Mouse (Mus musculus) adrenal gland, postnatal 14 days (tissue): ENCODE measurements around the gene Crocc. TPM values are rescaled to one million over a fixed set of nuclear protein-coding genes. Genes with fewer than 3 reads are reported as not detected.

Experiments
- DNase-seq: peaks from one replicate; pipeline ENCODE4 v3.0.0; 2021; ENCODE audit warnings: mixed read lengths
- long read RNA-seq, 2 experiments: library from polyadenylated mRNA; stranded (forward); transcript quantifications; one replicate each; pipeline ENCODE4 v2.0.0; 2021
- total RNA-seq: library from RNA; stranded (reverse); gene quantifications from 2 replicates; pipeline ENCODE4 v1.2.3, GENCODE M21; 2021

Gene Crocc
- total RNA-seq = 7.1 and 9.8 TPM in 2 replicates
- long read RNA-seq, experiment 1, partial matches to known transcripts = 4 of 8 reads
- long read RNA-seq, experiment 1, other reads (novel, unspliced or antisense) = 4 of 8 reads
- long read RNA-seq, experiment 2, partial matches to known transcripts = 5 of 6 reads
- long read RNA-seq, experiment 2, other reads (novel, unspliced or antisense) = 1 of 6 reads

- DNase-seq = peak; percentile 100
These were observed at the start of gene Crocc for GRCm38 (mm10) chr4:141060426-141061301. Gene Crocc, minus strand, starts transcription at chr4:141060550.

DNA sequence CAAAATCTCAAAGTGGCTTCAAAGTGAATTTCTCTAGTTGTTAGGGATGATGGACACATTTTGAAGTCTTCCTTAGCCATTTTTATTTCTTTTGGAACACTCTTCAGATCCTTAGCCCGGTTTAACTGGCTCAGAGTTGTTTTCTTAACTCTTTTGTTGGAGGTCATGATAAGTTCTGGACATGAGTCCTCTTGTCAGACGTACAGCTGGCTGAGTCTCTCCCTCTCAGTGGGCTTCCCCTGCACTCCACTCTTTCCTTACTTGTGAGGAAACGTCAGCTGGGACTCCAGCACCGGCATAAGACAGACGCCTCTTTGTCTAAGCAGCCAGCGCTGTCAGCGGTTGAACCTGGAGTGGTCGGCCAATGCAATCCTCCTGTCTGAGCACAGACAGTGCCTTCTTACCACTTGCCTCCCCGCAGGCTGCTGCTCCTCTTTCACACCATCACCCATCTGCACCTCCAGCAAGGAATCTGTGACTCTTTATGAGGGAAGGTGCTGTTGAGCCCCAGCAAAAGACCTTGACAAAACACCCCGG lies 47.9 kb upstream of the Crocc start:
- no peak for DNase-seq

DNA sequence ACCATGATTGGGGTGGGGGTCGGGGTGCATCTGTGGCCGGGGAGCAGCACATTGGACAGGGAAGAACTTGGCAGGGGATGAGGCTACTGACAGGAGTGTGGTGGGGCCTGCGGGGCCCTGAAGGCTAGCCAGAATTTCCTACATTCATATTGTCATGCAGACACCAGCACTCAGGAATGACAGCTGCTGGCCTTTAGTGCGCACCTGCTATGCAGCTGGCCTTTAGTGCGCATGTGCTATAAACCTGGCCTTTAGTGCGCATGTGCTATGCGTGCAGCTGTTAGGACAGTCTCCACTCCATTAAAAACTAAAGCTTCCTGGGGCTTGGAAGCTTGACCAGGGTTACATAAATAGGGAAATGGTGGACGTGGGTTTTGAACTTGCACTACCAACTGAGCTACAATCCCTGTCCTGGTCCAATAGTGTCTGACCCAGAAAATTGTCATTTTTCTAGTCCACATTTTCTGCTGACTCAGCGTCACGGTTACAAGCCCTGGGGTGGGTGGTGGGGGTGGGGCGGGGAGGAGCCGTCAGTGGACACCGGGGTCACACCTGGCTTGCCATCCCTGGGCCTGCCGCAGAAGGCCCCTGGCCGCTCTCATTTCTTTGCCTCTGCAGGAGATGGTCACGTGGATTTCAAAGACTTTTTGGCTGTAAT lies 46.3 kb upstream of the Crocc start:
- no peak for DNase-seq

- DNase-seq = peak; percentile 69
These were observed 41.5 kb upstream of the Crocc start for GRCm38 (mm10) chr4:141101855-141102254.

GRCm38 (mm10) chr4:141101291-141101690 lies 40.9 kb upstream of the Crocc start:
- DNase-seq = no peak

DNA sequence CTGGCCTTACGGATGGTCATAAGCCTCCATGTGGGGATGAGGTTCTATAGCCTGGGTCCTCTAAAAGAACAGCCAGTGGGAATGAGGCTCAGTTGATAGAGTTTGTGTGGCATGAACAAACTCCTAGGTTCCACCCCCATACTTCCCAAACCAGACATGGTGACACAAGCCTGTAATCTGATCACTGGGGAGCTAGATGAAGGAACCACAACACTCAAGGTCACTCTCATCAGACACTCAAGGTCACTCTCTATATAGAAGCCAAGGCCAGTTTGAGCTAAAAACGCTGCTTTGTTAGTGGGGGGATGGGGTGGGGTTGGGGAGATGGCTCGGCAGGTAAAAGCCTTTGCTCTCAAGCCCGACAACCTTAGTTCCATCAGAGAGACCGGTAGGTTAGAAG lies 39.6 kb upstream of the Crocc start:
- no peak for DNase-seq

DNA sequence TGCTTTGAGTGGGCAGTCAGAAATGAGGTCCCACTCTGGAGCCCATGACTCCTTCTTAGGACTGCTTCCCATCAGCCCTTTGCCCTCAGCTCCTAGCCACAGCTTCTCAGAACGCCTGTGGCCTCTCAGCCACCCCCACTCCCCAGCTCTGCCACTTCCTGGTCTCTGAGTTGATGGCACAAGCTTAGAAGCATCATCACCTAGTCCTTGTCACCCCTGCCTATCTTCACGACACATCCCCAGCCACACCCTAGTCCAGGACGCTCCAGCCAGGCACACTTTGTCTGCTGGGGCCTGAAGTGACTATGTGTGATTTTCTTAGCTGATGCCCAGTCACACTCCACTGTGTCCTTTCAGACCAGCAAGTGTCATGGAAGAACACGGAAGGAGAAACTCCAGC lies 38.6 kb upstream of the Crocc start:
- no peak for DNase-seq

- DNase-seq = no peak
These were observed 36.4 kb upstream of the Crocc start for GRCm38 (mm10) chr4:141096710-141097109.

DNA sequence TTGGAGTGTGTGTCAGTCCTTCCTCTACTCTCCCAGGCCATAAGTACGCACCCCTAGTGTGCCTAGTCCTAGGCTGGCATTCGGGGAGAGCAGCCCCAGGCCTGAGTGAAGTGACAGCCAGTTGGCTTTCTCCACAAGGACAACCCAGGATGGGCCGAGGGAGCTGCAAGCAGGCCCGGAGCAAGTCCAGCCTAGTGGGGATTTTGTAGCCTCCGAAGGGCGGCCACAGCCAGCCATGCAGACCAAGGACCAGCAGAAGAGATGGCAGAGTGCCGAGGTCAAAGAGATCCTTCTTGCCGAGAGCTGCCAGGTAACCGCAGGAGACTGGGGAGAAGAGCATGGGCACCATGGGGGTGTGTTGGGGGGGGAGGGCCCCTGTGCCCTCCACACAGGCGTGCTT lies 34.7 kb upstream of the Crocc start:
- DNase-seq = peak; percentile 79

- DNase-seq = no peak
These were observed 28.4 kb upstream of the Crocc start for GRCm38 (mm10) chr4:141088714-141089113.

GRCm38 (mm10) chr4:141088033-141088432 lies 27.7 kb upstream of the Crocc start, which contains the start of gene Spata21:
Gene Spata21, plus strand, starts transcription at chr4:141088333.
- no peak for DNase-seq

GRCm38 (mm10) chr4:141086862-141087261 lies 26.5 kb upstream of the Crocc start:
- DNase-seq = no peak

GRCm38 (mm10) chr4:141078510-141079137 lies 18.3 kb upstream of the Crocc start:
- no peak for DNase-seq

- peak; percentile 97 for DNase-seq
These were observed 17.5 kb upstream of the Crocc start, which contains the start of gene Necap2 for GRCm38 (mm10) chr4:141077681-141078509. Gene Necap2, minus strand, starts transcription at chr4:141078357.

DNA sequence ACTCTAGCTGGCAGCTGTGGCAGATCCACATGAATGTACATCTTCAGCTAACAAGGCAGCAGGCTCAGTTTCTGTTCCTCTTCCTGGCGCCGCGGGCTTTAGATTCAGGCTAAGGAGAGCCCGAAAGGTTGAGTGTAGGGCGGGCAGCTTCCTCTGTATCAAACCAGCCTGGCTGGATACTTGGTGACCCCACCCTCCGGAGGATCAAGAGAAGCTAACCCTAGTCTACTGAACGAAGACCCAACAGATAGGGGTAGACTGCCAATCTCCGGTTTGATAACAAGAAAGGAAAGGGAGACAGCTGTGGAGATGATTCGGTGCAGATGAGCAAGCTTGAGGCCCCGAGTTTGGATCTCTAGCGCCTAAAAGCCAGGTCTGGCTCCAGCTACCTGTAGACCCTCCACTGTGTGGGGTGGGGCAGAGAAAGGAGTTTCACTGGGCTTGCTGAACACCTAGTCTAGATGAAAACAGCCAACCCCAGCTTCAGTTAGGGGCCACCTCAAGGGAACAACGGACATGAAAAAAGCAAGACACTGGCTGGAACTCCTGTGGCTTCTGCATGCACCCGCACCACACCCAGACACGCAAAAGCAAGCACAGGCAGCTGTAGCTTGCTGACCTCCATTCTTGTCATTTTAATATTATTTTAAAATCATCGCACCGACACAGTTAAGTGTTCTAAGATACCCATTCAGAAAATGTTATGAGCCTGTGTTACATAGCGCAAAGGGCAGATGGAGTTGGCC lies 16.6 kb upstream of the Crocc start:
- no peak for DNase-seq

- DNase-seq = no peak
These were observed 13.8 kb upstream of the Crocc start for GRCm38 (mm10) chr4:141074109-141074508.

GRCm38 (mm10) chr4:141073661-141074060 lies 13.3 kb upstream of the Crocc start:
- peak; percentile 81 for DNase-seq

GRCm38 (mm10) chr4:141072502-141072901 lies 12.2 kb upstream of the Crocc start:
- no peak for DNase-seq

DNA sequence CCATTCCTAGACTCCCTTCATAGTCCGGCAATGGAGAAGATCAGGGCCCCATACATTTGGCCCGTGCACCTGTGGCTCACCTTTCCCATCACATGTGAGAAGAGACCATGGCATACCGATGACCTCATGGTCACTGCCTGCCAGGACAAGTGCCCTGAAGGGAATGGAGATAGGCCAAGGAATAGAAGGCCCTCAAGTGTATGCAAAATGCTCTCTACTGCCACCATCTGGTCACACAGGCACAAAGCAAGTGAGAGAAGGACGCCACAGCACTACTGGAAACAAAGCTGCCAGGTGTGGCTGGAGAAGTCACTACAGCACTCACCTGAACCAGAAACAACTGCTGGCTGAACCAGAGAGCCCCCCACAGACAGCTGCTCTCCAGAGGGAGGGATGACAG lies 9.4 kb upstream of the Crocc start:
- DNase-seq = peak; percentile 64

DNA sequence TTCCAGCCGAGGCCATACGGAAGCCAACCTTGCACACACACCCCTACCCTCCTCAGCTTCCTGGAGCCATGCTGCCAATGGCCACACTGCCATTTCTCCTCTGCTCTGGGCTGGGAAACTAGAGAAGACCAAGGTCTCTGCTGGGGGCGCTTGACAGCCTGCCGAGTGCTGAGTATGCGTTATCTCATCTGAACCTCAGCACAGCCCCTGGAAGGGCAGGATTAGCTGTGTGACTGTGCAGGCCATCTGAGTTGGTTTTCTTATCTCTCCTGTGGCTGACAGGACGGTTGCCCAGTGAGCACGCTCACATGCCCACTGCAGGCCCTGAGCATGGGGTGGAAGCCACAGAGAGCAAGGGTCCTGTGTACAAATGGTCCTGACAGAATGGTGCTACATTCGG lies 8.3 kb upstream of the Crocc start:
- DNase-seq = no peak
